Mouse (Mus musculus) small intestine, adult 2 months (tissue): ENCODE measurements at regions not wholly inside any gene's neighbourhood (a gene's known extent, or its start where the extent isn't known, plus 50 kb on each side); places are given as distances from the start of the nearest gene placed in this dataset.

ENCODE experiments used
- CTCF ChIP-seq: fragments of 200-500 bp; IDR thresholded peaks from 2 replicates; pipeline ENCODE4 v1.5.1; 2012; ENCODE audit warnings: low read depth, mild to moderate bottlenecking, control low read depth, inconsistent platforms, low read length, moderate library complexity, mixed read lengths; ENCODE audit not compliant: insufficient replicate concordance, insufficient read length; ENCODE audit errors: extremely low read depth
- POLR2A ChIP-seq: fragments of 200-500 bp; IDR thresholded peaks from 2 replicates; pipeline ENCODE4 v1.6.1; 2012; ENCODE audit warnings: low read depth, mild to moderate bottlenecking, control low read depth, inconsistent platforms, low read length, moderate library complexity

GRCm38 (mm10) chr7:134523897-134524296, 138.4 kb upstream of the D7Ertd443e start:
- no peak for TF ChIP-seq POLR2A
- TF ChIP-seq CTCF: no peak
